8 mouse cellular contexts compared by ENCODE assay signal in the genomic region with DNA sequence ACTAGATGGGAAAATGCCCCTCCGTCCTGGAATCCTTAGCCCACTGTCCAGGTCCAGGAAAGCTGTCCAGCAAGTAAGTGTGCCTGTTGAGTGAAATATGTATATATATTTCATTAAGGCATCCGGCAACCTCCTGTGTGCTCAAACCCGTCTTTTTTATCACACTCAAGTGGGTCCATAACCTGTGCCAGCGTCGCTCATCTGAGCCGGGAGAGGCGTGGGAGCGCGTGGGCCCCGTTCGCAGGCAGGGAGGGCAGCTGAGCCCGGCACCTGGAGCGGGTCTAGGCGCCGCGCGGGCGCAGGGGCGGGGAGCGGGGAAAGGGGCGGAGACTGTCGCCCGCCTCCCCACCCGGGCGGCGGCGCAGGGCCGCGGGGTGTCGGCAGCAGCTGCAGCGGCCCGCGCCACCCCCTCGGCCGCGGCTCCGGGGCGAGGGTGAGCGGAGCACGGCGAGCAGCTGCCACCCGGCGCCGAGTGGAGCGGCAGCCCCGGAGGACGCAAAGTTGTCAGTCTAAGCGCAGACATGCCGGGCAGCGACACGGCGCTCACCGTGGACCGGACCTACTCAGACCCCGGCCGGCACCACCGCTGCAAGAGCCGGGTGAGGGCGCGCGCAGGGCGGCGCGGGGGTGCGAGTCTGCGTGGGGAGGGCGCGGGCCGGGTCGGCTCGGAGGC.
DNase-seq lines count a peak whose midpoint lies in the region; ATAC-seq and TF ChIP-seq lines count a peak whose summit lies in the region.

No protein-coding gene starts in this region.

- TF ChIP-seq EP300 in liver, postnatal 0 days (IDR thresholded peaks at IDR 0.05; ENCODE audit: low read depth): no peak

- peak; percentile 88 for ATAC-seq in forebrain, embryonic 14.5 days
- ATAC-seq in liver, postnatal 0 days: peak; percentile 85

- peak overlapping the region; percentile 72 for H3K9ac ChIP-seq in forebrain, embryonic 14.5 days (ENCODE audit: low read length)
- H3K9ac ChIP-seq in liver, postnatal 0 days (replicated peaks): peak overlapping the region; percentile 69

- H3K4me2 ChIP-seq in forebrain, embryonic 14.5 days (ENCODE audit: low read length): peak overlapping the region; percentile 94
- peak overlapping the region; percentile 81 for H3K4me2 ChIP-seq in liver, postnatal 0 days (ENCODE audit: low read depth, low read length)

- peak; percentile 56 for TF ChIP-seq POLR2A in olfactory bulb, adult 2 months (IDR thresholded peaks at IDR 0.05; ENCODE audit: insufficient read depth, low read depth, low read length)

- no peaks in the 10 kb centered on the region for H3K9me3 ChIP-seq in forebrain, embryonic 14.5 days (replicated peaks; ENCODE audit: control insufficient read depth, low read length)
- H3K9me3 ChIP-seq in liver, postnatal 0 days (ENCODE audit: low read length): no peaks in the 10 kb centered on the region

- peaks cover 13% of the 10 kb centered on the region; the same call in 1 of the 2 replicates for H3K27me3 ChIP-seq in forebrain, embryonic 14.5 days (replicated peaks; ENCODE audit: control insufficient read depth, insufficient read depth, low read length)
- H3K27me3 ChIP-seq in liver, postnatal 0 days (ENCODE audit: insufficient read depth, low read length): peaks cover 18% of the 10 kb centered on the region

- H3K27ac ChIP-seq in forebrain, embryonic 14.5 days (ENCODE audit: low read depth, low read length): peak overlapping the region; percentile 39
- peak overlapping the region; percentile 73 for H3K27ac ChIP-seq in liver, postnatal 0 days (ENCODE audit: low read depth)
- peak overlapping the region; percentile 94 for H3K27ac ChIP-seq in olfactory bulb, adult 2 months (ENCODE audit: insufficient read depth, low read depth, low read length)

- H3K4me3 ChIP-seq in forebrain, embryonic 14.5 days (ENCODE audit: low read depth, low read length): peak overlapping the region; percentile 74
- peak overlapping the region; percentile 59 for H3K4me3 ChIP-seq in liver, postnatal 0 days (ENCODE audit: low read depth, low read length)
- peak overlapping the region; percentile 88 for H3K4me3 ChIP-seq in olfactory bulb, adult 2 months (ENCODE audit: insufficient read depth, low read depth, low read length)

- intact Hi-C loops in heart, postnatal 14 days (cut with DNase I): loop anchor here (1.0 to 5.0 kb wide), 8 partner anchors 20 to 106 kb away; no protein-coding TSS in a partner anchor

- no peak for TF ChIP-seq CTCF in liver, postnatal 0 days (IDR thresholded peaks at IDR 0.05; ENCODE audit: low read depth)
- no peak for TF ChIP-seq CTCF in olfactory bulb, adult 2 months (IDR thresholded peaks at IDR 0.05; ENCODE audit: insufficient read depth, low read depth, low read length)

- H3K4me1 ChIP-seq in forebrain, embryonic 14.5 days (ENCODE audit: control insufficient read depth, insufficient read depth, low read length): 0 out of 2 replicates have a peak, but pooled peaks cover 3% of the 10 kb centered on the region
- H3K4me1 ChIP-seq in liver, postnatal 0 days (ENCODE audit: insufficient read depth): peaks cover 4% of the 10 kb centered on the region; the same call in 1 of the 2 replicates
- peaks cover 3% of the 10 kb centered on the region; the same call in 1 of the 2 replicates for H3K4me1 ChIP-seq in olfactory bulb, adult 2 months (ENCODE audit: control insufficient read depth, insufficient read depth, low read length)

- no peaks in the 10 kb centered on the region for H3K36me3 ChIP-seq in forebrain, embryonic 14.5 days (ENCODE audit: control insufficient read depth, insufficient read depth, low read length)
- no peaks in the 10 kb centered on the region for H3K36me3 ChIP-seq in liver, postnatal 0 days (replicated peaks; ENCODE audit: insufficient read depth, low read length)

- DNase-seq in CD8-positive naive resting alpha-beta T cell, adult 2 months (ENCODE audit: low read depth in 2 of 2, low spot score in 2 of 2): peak; percentile 39 to 51
- peak; percentile 80 for DNase-seq in brain, adult 2 months (ENCODE audit: low read depth, low spot score)
- peak; percentile 64 for DNase-seq in forebrain, embryonic 14.5 days (ENCODE audit: low spot score)
- peak; percentile 85 to 90 for DNase-seq in heart, postnatal 14 days
- DNase-seq in kidney, postnatal 4 days: peak; percentile 74 to 81
- DNase-seq in liver, postnatal 0 days: peak; percentile 74
- DNase-seq in thymus, adult 18-20 months: peak; percentile 77 to 78

- WGBS in forebrain, embryonic 14.5 days: under 1% methylated on average over 58 of the region's 71 CpGs
- 1% methylated on average over 46 of the region's 71 CpGs for WGBS in liver, postnatal 0 days (ENCODE audit: insufficient replicate concordance)
- WGBS in olfactory bulb, adult 2 months: under 1% methylated on average over 71 of the region's 71 CpGs

Comparison
In these comparisons a context has a peak if more than half of its experiments do, and no peak if none do; other contexts are left out.
1. Peak in every context shown above with its lines: DNase-seq, ATAC-seq, H3K4me3 ChIP-seq and H3K27ac ChIP-seq.
2. H3K27ac ChIP-seq: peak in every context shown above with its lines; median percentile 94 in olfactory bulb, adult 2 months; 73 in liver, postnatal 0 days; 39 in forebrain, embryonic 14.5 days.